Mouse (Mus musculus) heart, adult 2 months (tissue): Measurements from ENCODE around the gene Pcyox1. TPM values are rescaled to one million over a fixed set of nuclear protein-coding genes. Genes with fewer than 3 reads are reported as not detected.

Source experiments
- DNase-seq, 2 experiments: peaks; one replicate each; pipeline ENCODE4 v3.0.0; 2021
- H3K27ac ChIP-seq: fragments of 200-600 bp; 2 replicates; pipeline ENCODE4 v1.8.1; 2022
- H3K27me3 ChIP-seq: fragments of 200-500 bp; 2 replicates; pipeline ENCODE4 v1.6.1; 2012; ENCODE audit warnings: mild to moderate bottlenecking, low read length, inconsistent platforms, mixed read lengths; ENCODE audit not compliant: control insufficient read depth, insufficient read depth
- H3K36me3 ChIP-seq: fragments of 200-500 bp; 2 replicates; pipeline ENCODE4 v1.6.1; 2012; ENCODE audit warnings: low read length, inconsistent platforms; ENCODE audit not compliant: control insufficient read depth, insufficient read depth
- H3K4me1 ChIP-seq: fragments of 200-500 bp; 2 replicates; pipeline ENCODE4 v1.6.1; 2011; ENCODE audit warnings: low read length; ENCODE audit not compliant: control insufficient read depth, insufficient read depth
- H3K4me3 ChIP-seq: fragments of 200-600 bp; 2 replicates; pipeline ENCODE4 v1.8.1; 2022
- H3K79me2 ChIP-seq: fragments of 200-500 bp; replicated peaks from 2 replicates; pipeline ENCODE4 v1.6.1; 2012; ENCODE audit warnings: mild to moderate bottlenecking, inconsistent platforms, low read length, moderate library complexity, mixed read lengths; ENCODE audit not compliant: control insufficient read depth, insufficient read depth
- H3K9ac ChIP-seq: fragments of 200-500 bp; 2 replicates; pipeline ENCODE4 v1.6.1; 2012; ENCODE audit warnings: low read depth, mild to moderate bottlenecking, control low read depth, inconsistent platforms, low read length, mixed read lengths
- CTCF ChIP-seq: fragments of 200-600 bp; IDR thresholded peaks from 2 replicates; pipeline ENCODE4 v1.8.1; 2022; ENCODE audit warnings: antibody characterized with exemption, mild to moderate bottlenecking, moderate library complexity
- EP300 ChIP-seq: fragments of 200-500 bp; IDR thresholded peaks from 2 replicates; pipeline ENCODE4 v1.6.1; 2011; ENCODE audit warnings: low read depth, low read length, control low read depth; ENCODE audit not compliant: insufficient read depth
- POLR2A ChIP-seq: fragments of 200-500 bp; IDR thresholded peaks from 2 replicates; pipeline ENCODE4 v1.6.1; 2011; ENCODE audit warnings: mild to moderate bottlenecking, low read depth, low read length, control low read depth; ENCODE audit not compliant: insufficient read depth
- WGBS: fragments of 180-500 bp; shearing (Covaris S2); methylation state at CpG from one replicate; pipeline ENCODE4 v1.1.7; 2018; 5-methylcytosine and 5-hydroxymethylcytosine counted together
- intact Hi-C: fragments of 180-260 bp; cut with DNase I; formaldehyde crosslinking; loops from one replicate; pipeline ENCODE4 v1.15.1; 2025
- polyA plus RNA-seq: library from polyadenylated mRNA; depleted of rRNA; stranded (reverse); fragments of >200 nt; gene quantifications from 2 replicates; pipeline ENCODE4 v1.2.3, GENCODE M21; 2012
- total RNA-seq, 2 experiments: library from RNA; stranded (reverse); gene quantifications; 2 replicates each; pipeline ENCODE4 v1.2.3; 2021

Gene Pcyox1
- total and polyA plus RNA-seq, 3 experiments: 30.3 to 82.5 (median 69.6) TPM

- H3K36me3 ChIP-seq: no peaks in the 10 kb centered on the region
- intact Hi-C loops: loop anchor here (2.0 kb wide), 2 partner anchors 32 to 34 kb away; partner anchors contain the start of gene Tia1
- peak within 1 kb of the TSS; percentile 84 for H3K9ac ChIP-seq
Measured at GRCm38 (mm10) chr6:86438272-86439118, 41.5 kb upstream of the Pcyox1 start, which contains the start of gene C87436. C87436 (plus strand) TSS chr6:86438374.

GRCm38 (mm10) chr6:86437711-86438110, 40.8 kb upstream of the Pcyox1 start:
- TF ChIP-seq CTCF (peak; percentile 72), POLR2A (no peak)
- DNase-seq: no peak
- peak overlapping the region; percentile 68 for H3K9ac ChIP-seq
- H3K4me3 ChIP-seq: peak overlapping the region; percentile 87
- peak overlapping the region; percentile 99 for H3K27ac ChIP-seq
- intact Hi-C loops: loop anchor here (2.0 kb wide), 3 partner anchors 33 to 233 kb away; partner anchors contain the start of gene Tia1
- H3K27me3 ChIP-seq: no peaks in the 10 kb centered on the region
- WGBS: 2% methylated on average over 14 of the region's 14 CpGs
- peaks cover 2% of the 10 kb centered on the region; the same call in 1 of the 2 replicates for H3K4me1 ChIP-seq
- H3K79me2 ChIP-seq: no peaks in the 10 kb centered on the region
- H3K36me3 ChIP-seq: no peaks in the 10 kb centered on the region; the same call in 1 of the 2 replicates

More at GRCm38 (mm10) chr6:86438272-86439118, 41.5 kb upstream of the Pcyox1 start, which contains the start of gene C87436:
- under 1% methylated on average over 59 of the region's 59 CpGs for WGBS
- DNase-seq: peak; percentile 97 to 98
- peak; percentile 88 for TF ChIP-seq POLR2A
- TF ChIP-seq EP300: peak; percentile 53; the same call in 1 of the 2 replicates
- TF ChIP-seq CTCF: peak; percentile 78
- Histone ChIP-seq H3K4me3 (peak within 1 kb of the TSS; percentile 87), H3K27me3 (no peaks in the 10 kb centered on the region), H3K27ac (peak within 1 kb of the TSS; percentile 99), H3K79me2 (no peaks in the 10 kb centered on the region), H3K4me1 (peaks cover 2% of the 10 kb centered on the region; the same call in 1 of the 2 replicates)

- Histone ChIP-seq H3K9ac (no peak overlapping the region), H3K4me3 (no peak overlapping the region), H3K27ac (no peak overlapping the region), H3K4me1 (peaks cover 2% of the 10 kb centered on the region; the same call in 1 of the 2 replicates), H3K36me3 (no peaks in the 10 kb centered on the region; the same call in 1 of the 2 replicates), H3K27me3 (no peaks in the 10 kb centered on the region), H3K79me2 (no peaks in the 10 kb centered on the region)
- 82% methylated on average over 1 of the region's 1 CpGs for WGBS
- TF ChIP-seq CTCF (no peak), EP300 (no peak), POLR2A (no peak)
- DNase-seq: no peak
- intact Hi-C loops: no loop called here
Measured at GRCm38 (mm10) chr6:86433696-86434095, 36.7 kb upstream of the Pcyox1 start.

GRCm38 (mm10) chr6:86431531-86431930, 34.6 kb upstream of the Pcyox1 start:
- Histone ChIP-seq H3K9ac (no peak overlapping the region), H3K36me3 (peaks cover 2% of the 10 kb centered on the region), H3K27me3 (no peaks in the 10 kb centered on the region), H3K4me1 (no peaks in the 10 kb centered on the region), H3K79me2 (no peaks in the 10 kb centered on the region), H3K4me3 (no peak overlapping the region), H3K27ac (no peak overlapping the region)
- intact Hi-C loops: no loop called here
- TF ChIP-seq CTCF (no peak), EP300 (no peak), POLR2A (no peak)
- WGBS: 94% methylated on average over 3 of the region's 3 CpGs
- no peak for DNase-seq

- Histone ChIP-seq H3K4me3 (no peak within 1 kb of the TSS), H3K36me3 (peaks cover 3% of the 10 kb centered on the region; the same call in 1 of the 2 replicates), H3K27me3 (no peaks in the 10 kb centered on the region), H3K4me1 (no peaks in the 10 kb centered on the region), H3K9ac (no peak within 1 kb of the TSS), H3K79me2 (no peaks in the 10 kb centered on the region), H3K27ac (no peak within 1 kb of the TSS)
- no peak for DNase-seq
- 93% methylated on average over 1 of the region's 1 CpGs for WGBS
- TF ChIP-seq CTCF: no peak
- no peak for TF ChIP-seq POLR2A
- no peak for TF ChIP-seq EP300
- intact Hi-C loops: no loop called here
Measured at GRCm38 (mm10) chr6:86426358-86426757, 29.4 kb upstream of the Pcyox1 start, which contains the start of gene Gm44790. Gm44790 (plus strand) TSS chr6:86426658.

GRCm38 (mm10) chr6:86420491-86420890, 23.5 kb upstream of the Pcyox1 start:
- H3K27ac ChIP-seq: no peak overlapping the region
- peaks cover 2% of the 10 kb centered on the region for H3K36me3 ChIP-seq
- no peaks in the 10 kb centered on the region for H3K4me1 ChIP-seq
- H3K79me2 ChIP-seq: no peaks in the 10 kb centered on the region
- no peak overlapping the region for H3K9ac ChIP-seq
- no peak for DNase-seq
- intact Hi-C loops: no loop called here
- 74% methylated on average over 6 of the region's 6 CpGs for WGBS
- no peak overlapping the region for H3K4me3 ChIP-seq
- no peaks in the 10 kb centered on the region for H3K27me3 ChIP-seq
- TF ChIP-seq CTCF: peak; percentile 46
- no peak for TF ChIP-seq POLR2A
